Mouse (Mus musculus): ENCODE results near the gene Fam89a.
A peak's percentile ranks its signal among the peaks of the same experiment; 100 is the strongest.

Gene Fam89a

GRCm38 (mm10) chr8:124791751-124792150 lies 40.1 kb upstream of the Fam89a start:
- Histone ChIP-seq H3K9me3 (ENCODE audit: low read length) (no peaks in the 10 kb centered on the region), H3K4me3 (replicated peaks; ENCODE audit: low read length) (peak overlapping the region; percentile 82), H3K27me3 (ENCODE audit: insufficient read depth, low read length) (peaks cover 85% of the 10 kb centered on the region), H3K36me3 (ENCODE audit: insufficient read depth, low read length) (no peaks in the 10 kb centered on the region), H3K4me1 (replicated peaks; ENCODE audit: low read depth, low read length) (peaks cover 39% of the 10 kb centered on the region)
- TF ChIP-seq NANOG (IDR thresholded peaks at IDR 0.05; ENCODE audit: borderline replicate concordance, low read length) = no peak
- no peak for TF ChIP-seq CTCF (conservative IDR thresholded peaks at IDR 0.05; ENCODE audit: low read length)
- no peak for TF ChIP-seq POU5F1 (IDR thresholded peaks at IDR 0.05; ENCODE audit: borderline replicate concordance, low read length)

GRCm38 (mm10) chr8:124790676-124791075 lies 39.0 kb upstream of the Fam89a start:
- no peaks in the 10 kb centered on the region for H3K9me3 ChIP-seq (ENCODE audit: low read length)

GRCm38 (mm10) chr8:124784613-124785012 lies 33.0 kb upstream of the Fam89a start:
- Histone ChIP-seq H3K27me3 (ENCODE audit: insufficient read depth, low read length) (peaks cover 50% of the 10 kb centered on the region), H3K4me1 (replicated peaks; ENCODE audit: low read depth, low read length) (peaks cover 17% of the 10 kb centered on the region), H3K9me3 (ENCODE audit: low read length) (no peaks in the 10 kb centered on the region), H3K4me3 (replicated peaks; ENCODE audit: low read length) (no peak overlapping the region), H3K36me3 (ENCODE audit: insufficient read depth, low read length) (no peaks in the 10 kb centered on the region)
- no peak for TF ChIP-seq NANOG (IDR thresholded peaks at IDR 0.05; ENCODE audit: borderline replicate concordance, low read length)
- TF ChIP-seq CTCF (conservative IDR thresholded peaks at IDR 0.05; ENCODE audit: low read length) = no peak
- no peak for TF ChIP-seq POU5F1 (IDR thresholded peaks at IDR 0.05; ENCODE audit: borderline replicate concordance, low read length)

More at GRCm38 (mm10) chr8:124790676-124791075, 39.0 kb upstream of the Fam89a start:
- Histone ChIP-seq H3K4me1 (replicated peaks; ENCODE audit: low read depth, low read length) (peaks cover 45% of the 10 kb centered on the region), H3K27me3 (ENCODE audit: insufficient read depth, low read length) (peaks cover 84% of the 10 kb centered on the region), H3K36me3 (ENCODE audit: insufficient read depth, low read length) (no peaks in the 10 kb centered on the region), H3K4me3 (replicated peaks; ENCODE audit: low read length) (no peak overlapping the region)
- no peak for TF ChIP-seq POU5F1 (IDR thresholded peaks at IDR 0.05; ENCODE audit: borderline replicate concordance, low read length)
- TF ChIP-seq NANOG (IDR thresholded peaks at IDR 0.05; ENCODE audit: borderline replicate concordance, low read length) = no peak
- TF ChIP-seq CTCF (conservative IDR thresholded peaks at IDR 0.05; ENCODE audit: low read length) = no peak

GRCm38 (mm10) chr8:124783228-124783627 lies 31.6 kb upstream of the Fam89a start:
- Histone ChIP-seq H3K27me3 (ENCODE audit: insufficient read depth, low read length) (peaks cover 46% of the 10 kb centered on the region), H3K4me3 (replicated peaks; ENCODE audit: low read length) (no peak overlapping the region), H3K9me3 (ENCODE audit: low read length) (no peaks in the 10 kb centered on the region), H3K36me3 (ENCODE audit: insufficient read depth, low read length) (no peaks in the 10 kb centered on the region), H3K4me1 (replicated peaks; ENCODE audit: low read depth, low read length) (peaks cover 17% of the 10 kb centered on the region)
- TF ChIP-seq NANOG (IDR thresholded peaks at IDR 0.05; ENCODE audit: borderline replicate concordance, low read length) = no peak
- TF ChIP-seq CTCF (conservative IDR thresholded peaks at IDR 0.05; ENCODE audit: low read length) = no peak
- TF ChIP-seq POU5F1 (IDR thresholded peaks at IDR 0.05; ENCODE audit: borderline replicate concordance, low read length) = no peak

- Histone ChIP-seq H3K4me1 (replicated peaks; ENCODE audit: low read depth, low read length) (peaks cover 17% of the 10 kb centered on the region), H3K9me3 (ENCODE audit: low read length) (no peaks in the 10 kb centered on the region), H3K27me3 (ENCODE audit: insufficient read depth, low read length) (peaks cover 42% of the 10 kb centered on the region), H3K4me3 (replicated peaks; ENCODE audit: low read length) (no peak overlapping the region), H3K36me3 (ENCODE audit: insufficient read depth, low read length) (no peaks in the 10 kb centered on the region)
- TF ChIP-seq NANOG (IDR thresholded peaks at IDR 0.05; ENCODE audit: borderline replicate concordance, low read length) (no peak), CTCF (conservative IDR thresholded peaks at IDR 0.05; ENCODE audit: low read length) (no peak), POU5F1 (IDR thresholded peaks at IDR 0.05; ENCODE audit: borderline replicate concordance, low read length) (no peak)
Measured at GRCm38 (mm10) chr8:124782431-124782830, 30.8 kb upstream of the Fam89a start.

- Histone ChIP-seq H3K4me1 (replicated peaks; ENCODE audit: low read depth, low read length) (peaks cover 1% of the 10 kb centered on the region), H3K4me3 (replicated peaks; ENCODE audit: low read length) (no peak overlapping the region), H3K9me3 (ENCODE audit: low read length) (no peaks in the 10 kb centered on the region), H3K27me3 (ENCODE audit: insufficient read depth, low read length) (peaks cover 23% of the 10 kb centered on the region), H3K36me3 (ENCODE audit: insufficient read depth, low read length) (no peaks in the 10 kb centered on the region)
- TF ChIP-seq CTCF (conservative IDR thresholded peaks at IDR 0.05; ENCODE audit: low read length) = no peak
- TF ChIP-seq NANOG (IDR thresholded peaks at IDR 0.05; ENCODE audit: borderline replicate concordance, low read length) = no peak
Measured at GRCm38 (mm10) chr8:124780236-124780635, 28.6 kb upstream of the Fam89a start.

GRCm38 (mm10) chr8:124775695-124776094 lies 24.1 kb upstream of the Fam89a start:
- no peak for TF ChIP-seq POU5F1 (IDR thresholded peaks at IDR 0.05; ENCODE audit: borderline replicate concordance, low read length)
- TF ChIP-seq CTCF (conservative IDR thresholded peaks at IDR 0.05; ENCODE audit: low read length) = peak; percentile 74
- TF ChIP-seq NANOG (IDR thresholded peaks at IDR 0.05; ENCODE audit: borderline replicate concordance, low read length) = no peak
- H3K36me3 ChIP-seq (ENCODE audit: insufficient read depth, low read length) = no peaks in the 10 kb centered on the region
- H3K9me3 ChIP-seq (ENCODE audit: low read length) = no peaks in the 10 kb centered on the region
- H3K4me1 ChIP-seq (replicated peaks; ENCODE audit: low read depth, low read length) = no peaks in the 10 kb centered on the region; the same call in 1 of the 2 replicates
- peaks cover 22% of the 10 kb centered on the region for H3K27me3 ChIP-seq (ENCODE audit: insufficient read depth, low read length)
- H3K4me3 ChIP-seq (replicated peaks; ENCODE audit: low read length) = no peak overlapping the region

GRCm38 (mm10) chr8:124772389-124772788 lies 20.8 kb upstream of the Fam89a start:
- TF ChIP-seq POU5F1 (IDR thresholded peaks at IDR 0.05; ENCODE audit: borderline replicate concordance, low read length) (no peak), CTCF (conservative IDR thresholded peaks at IDR 0.05; ENCODE audit: low read length) (no peak), NANOG (IDR thresholded peaks at IDR 0.05; ENCODE audit: borderline replicate concordance, low read length) (no peak)
- Histone ChIP-seq H3K36me3 (ENCODE audit: insufficient read depth, low read length) (no peaks in the 10 kb centered on the region), H3K9me3 (ENCODE audit: low read length) (no peaks in the 10 kb centered on the region), H3K4me3 (replicated peaks; ENCODE audit: low read length) (no peak overlapping the region), H3K27me3 (ENCODE audit: insufficient read depth, low read length) (peaks cover 12% of the 10 kb centered on the region), H3K4me1 (replicated peaks; ENCODE audit: low read depth, low read length) (no peaks in the 10 kb centered on the region; the same call in 1 of the 2 replicates)

GRCm38 (mm10) chr8:124763061-124763460 lies 11.4 kb upstream of the Fam89a start:
- Histone ChIP-seq H3K36me3 (ENCODE audit: insufficient read depth, low read length) (no peaks in the 10 kb centered on the region), H3K4me3 (replicated peaks; ENCODE audit: low read length) (no peak overlapping the region), H3K27me3 (ENCODE audit: insufficient read depth, low read length) (no peaks in the 10 kb centered on the region), H3K9me3 (ENCODE audit: low read length) (peaks cover 9% of the 10 kb centered on the region), H3K4me1 (replicated peaks; ENCODE audit: low read depth, low read length) (peaks cover 5% of the 10 kb centered on the region)
- TF ChIP-seq NANOG (IDR thresholded peaks at IDR 0.05; ENCODE audit: borderline replicate concordance, low read length) (no peak), CTCF (conservative IDR thresholded peaks at IDR 0.05; ENCODE audit: low read length) (no peak), POU5F1 (IDR thresholded peaks at IDR 0.05; ENCODE audit: borderline replicate concordance, low read length) (no peak)

Data from E14TG2a.4 (cell line).